Mouse (Mus musculus) C2C12 (cell line): Measurements from ENCODE around the gene Dvl2. TPM values are rescaled to one million over a fixed set of nuclear protein-coding genes. Genes with fewer than 3 reads are reported as not detected.
"Not testable (repeated sequence)": the region's sequence is repeated elsewhere in the genome, so short reads cannot be mapped to it uniquely, and the experiment has no call there.

Experiments
- H3K27me3 ChIP-seq: one replicate; pipeline ENCODE4 v1.6.1; 2011; ENCODE audit not compliant: control insufficient read depth, insufficient read depth, insufficient read length
- H3K36me3 ChIP-seq: one replicate; pipeline ENCODE4 v1.6.1; 2011; ENCODE audit not compliant: control insufficient read depth, insufficient read depth
- H3K4me3 ChIP-seq: one replicate; pipeline ENCODE4 v1.5.1; 2011; ENCODE audit warnings: mild to moderate bottlenecking, control low read depth; ENCODE audit not compliant: poor library complexity, insufficient read depth, severe bottlenecking
- H3K79me2 ChIP-seq: one replicate; pipeline ENCODE4 v1.6.1; 2011; ENCODE audit not compliant: control insufficient read depth, insufficient read depth
- H3K79me3 ChIP-seq: one replicate; pipeline ENCODE4 v1.6.1; 2011; ENCODE audit warnings: low read depth, control low read depth
- H3ac ChIP-seq: one replicate; pipeline ENCODE3; 2011; ENCODE audit warnings: low read depth; ENCODE audit not compliant: control insufficient read depth, insufficient read length
- CEBPB ChIP-seq: IDR thresholded peaks from one replicate; pipeline ENCODE4 v1.6.1; 2011; ENCODE audit warnings: low read depth, mild to moderate bottlenecking, control low read depth, moderate library complexity
- CTCF ChIP-seq: IDR thresholded peaks from one replicate; pipeline ENCODE4 v1.5.1; 2011; ENCODE audit not compliant: control insufficient read depth, insufficient read depth, insufficient read length
- FOSL1 ChIP-seq: IDR thresholded peaks from one replicate; pipeline ENCODE4 v1.8.0; 2011; ENCODE audit warnings: mild to moderate bottlenecking, low read length; ENCODE audit not compliant: poor library complexity, insufficient read depth, severe bottlenecking
- MAX ChIP-seq: IDR thresholded peaks from one replicate; pipeline ENCODE4 v1.6.1; 2011; ENCODE audit warnings: mild to moderate bottlenecking, control low read depth
- MYOD1 ChIP-seq: IDR thresholded peaks from one replicate; pipeline ENCODE4 v1.6.1; 2011; ENCODE audit warnings: low read depth; ENCODE audit not compliant: control insufficient read depth, insufficient read length
- MYOG ChIP-seq: IDR thresholded peaks from one replicate; pipeline ENCODE4 v1.6.1; 2011; ENCODE audit not compliant: control insufficient read depth, insufficient read length; ENCODE audit errors: extremely low read depth
- USF1 ChIP-seq: IDR thresholded peaks from one replicate; pipeline ENCODE4 v1.6.1; 2011; ENCODE audit warnings: low read depth, mild to moderate bottlenecking, control low read depth, moderate library complexity
- long read RNA-seq, 2 experiments: library from polyadenylated mRNA; unstranded; transcript quantifications; one replicate each; pipeline ENCODE4 v2.0.0; 2019 to 2020
- polyA plus RNA-seq: library from polyadenylated mRNA; unstranded; fragments of >200 nt; fragmentation: generic; extraction: Trizol; gene quantifications from one replicate; pipeline ENCODE4 v1.2.1, GENCODE M21; 2012; ENCODE audit warnings: missing spikeins

Dvl2 gene
- polyA plus RNA-seq: 36.4 TPM
- long read RNA-seq, experiment 1, transcript Dvl2-201 (15 exons, 2,968 nt): major isoform, 6 of 10 reads
- long read RNA-seq, experiment 1, partial matches to known transcripts: 4 of 10 reads
- long read RNA-seq, experiment 1, other reads (novel, unspliced or antisense): 0 of 10 reads
- long read RNA-seq, experiment 2, transcript Dvl2-201 (15 exons, 2,968 nt): major isoform, 48 of 55 reads
- long read RNA-seq, experiment 2, partial matches to known transcripts: 1 of 55 reads
- long read RNA-seq, experiment 2, other reads (novel, unspliced or antisense): 4 of 55 reads

GRCm38 (mm10) chr11:70000396-70000898 is at the start of gene Dvl2:
Gene Dvl2 (plus strand): TSS chr11:70000595.
- H3K4me3 ChIP-seq: peak within 1 kb of the TSS; percentile 86

GRCm38 (mm10) chr11:69950807-69951459 is 49.5 kb upstream of the Dvl2 start:
- H3K27me3 ChIP-seq: no peaks in the 10 kb centered on the region
- H3K36me3 ChIP-seq: no peaks in the 10 kb centered on the region
- peak; percentile 2 for TF ChIP-seq CTCF
- no peak for TF ChIP-seq MAX
- no peak for TF ChIP-seq MYOD1
- no peak for TF ChIP-seq MYOG
- TF ChIP-seq USF1: no peak
- TF ChIP-seq CEBPB: no peak
- H3ac ChIP-seq: peak overlapping the region; percentile 18
- no peaks in the 10 kb centered on the region for H3K79me3 ChIP-seq
- no peak overlapping the region for H3K4me3 ChIP-seq
- H3K79me2 ChIP-seq: no peaks in the 10 kb centered on the region

More at GRCm38 (mm10) chr11:70000396-70000898, at the start of gene Dvl2:
- H3K79me3 ChIP-seq: peaks cover 62% of the 10 kb centered on the region
- TF ChIP-seq CEBPB (peak; percentile 64), FOSL1 (no peak), MYOD1 (no peak), CTCF (no peak), MAX (peak; percentile 89), MYOG (no peak), USF1 (peak; percentile 99)
- H3K27me3 ChIP-seq: no peaks in the 10 kb centered on the region
- peak within 1 kb of the TSS; percentile 78 for H3ac ChIP-seq
- H3K36me3 ChIP-seq: peaks cover 33% of the 10 kb centered on the region
- H3K79me2 ChIP-seq: peaks cover 88% of the 10 kb centered on the region

- Histone ChIP-seq H3ac (no peak overlapping the region), H3K79me3 (no peaks in the 10 kb centered on the region), H3K36me3 (no peaks in the 10 kb centered on the region), H3K4me3 (no peak overlapping the region), H3K27me3 (no peaks in the 10 kb centered on the region), H3K79me2 (no peaks in the 10 kb centered on the region)
- no peak for TF ChIP-seq MYOG
- TF ChIP-seq FOSL1: no peak
- no peak for TF ChIP-seq MYOD1
- no peak for TF ChIP-seq USF1
- no peak for TF ChIP-seq CTCF
- TF ChIP-seq MAX: no peak
- TF ChIP-seq CEBPB: no peak
Measured at GRCm38 (mm10) chr11:69952274-69952673, 48.1 kb upstream of the Dvl2 start.

DNA sequence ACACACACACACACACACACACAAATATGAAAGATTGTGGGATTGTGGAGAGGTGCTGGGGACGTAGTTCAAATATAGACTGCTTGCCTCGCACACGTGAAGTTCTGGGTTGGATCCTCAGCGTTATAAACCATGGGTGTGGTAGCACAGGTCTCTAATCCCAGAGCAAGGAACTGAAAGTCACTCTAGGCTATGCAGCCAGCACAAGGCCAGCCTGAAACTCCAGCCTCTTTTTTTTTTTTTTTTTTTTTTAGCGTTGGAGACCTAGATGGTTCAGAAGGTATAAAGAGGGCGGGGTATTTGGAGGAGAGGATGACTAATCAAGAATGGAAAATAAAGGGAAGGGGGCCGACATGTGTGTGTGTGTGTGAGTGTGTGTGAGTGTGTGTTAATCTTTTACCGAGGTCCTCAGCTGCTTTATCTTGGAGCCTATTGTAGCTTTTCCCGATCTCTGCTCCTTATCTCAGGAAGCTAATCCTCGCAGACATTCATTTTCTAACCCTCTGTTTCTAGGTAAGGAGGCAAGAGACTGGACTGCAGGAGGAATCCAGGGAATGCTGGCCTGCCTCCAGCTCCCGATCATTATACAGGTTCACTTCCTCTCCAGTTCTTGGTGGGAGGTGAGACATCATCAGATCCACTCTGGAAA is 47.0 kb upstream of the Dvl2 start:
- Histone ChIP-seq H3K27me3 (no peaks in the 10 kb centered on the region), H3K4me3 (no peak overlapping the region), H3K79me3 (no peaks in the 10 kb centered on the region), H3K36me3 (no peaks in the 10 kb centered on the region), H3ac (no peak overlapping the region), H3K79me2 (no peaks in the 10 kb centered on the region)
- TF ChIP-seq MYOG (no peak), MYOD1 (no peak), CEBPB (no peak), CTCF (no peak), MAX (no peak), FOSL1 (no peak), USF1 (no peak)

DNA sequence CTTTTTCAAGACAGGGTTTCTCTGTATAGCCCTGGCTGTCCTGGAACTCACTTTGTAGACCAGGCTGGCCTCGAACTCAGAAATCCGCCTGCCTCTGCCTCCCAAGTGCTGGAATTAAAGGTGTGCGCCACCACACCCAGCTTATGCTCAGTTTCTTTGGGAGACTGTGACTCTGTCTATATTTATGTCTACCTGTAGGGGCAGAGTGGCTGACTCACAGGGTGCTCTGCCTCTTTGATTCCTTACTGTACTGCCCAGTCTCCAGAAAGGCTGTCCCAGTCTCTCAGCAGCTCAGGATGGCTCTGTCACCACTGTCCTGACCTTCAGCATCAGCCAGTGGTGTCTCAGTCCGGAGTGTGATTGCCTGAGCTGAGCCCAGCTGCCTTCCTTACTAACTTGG is 44.8 kb upstream of the Dvl2 start:
- not testable (repeated sequence) for H3K4me3 ChIP-seq, H3K36me3 ChIP-seq, H3K27me3 ChIP-seq, H3ac ChIP-seq, H3K79me2 ChIP-seq, H3K79me3 ChIP-seq

DNA sequence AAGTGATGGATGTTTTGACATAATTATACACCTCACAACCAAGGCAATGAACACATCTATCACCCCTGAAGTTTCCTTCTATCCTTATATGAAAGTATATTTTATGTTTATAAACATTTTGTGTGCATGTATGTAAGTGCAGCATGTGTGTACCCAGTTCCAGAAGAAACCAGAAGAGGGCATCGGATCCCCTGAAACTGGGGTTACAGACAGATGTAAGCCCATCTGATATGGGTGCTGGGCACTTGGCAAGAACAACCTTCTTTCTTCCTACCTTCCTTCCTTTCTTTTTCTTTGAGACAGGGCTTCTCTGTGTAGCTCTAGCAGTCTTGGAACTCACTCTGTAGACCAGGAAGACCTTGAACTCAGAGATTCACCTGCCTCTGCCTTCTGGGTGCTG is 44.2 kb upstream of the Dvl2 start:
- Histone ChIP-seq H3K79me3 (no peaks in the 10 kb centered on the region), H3K79me2 (no peaks in the 10 kb centered on the region), H3K4me3 (no peak overlapping the region), H3ac (no peak overlapping the region), H3K36me3 (no peaks in the 10 kb centered on the region), H3K27me3 (no peaks in the 10 kb centered on the region)
- no peak for TF ChIP-seq USF1
- no peak for TF ChIP-seq MAX
- TF ChIP-seq MYOG: no peak
- TF ChIP-seq CEBPB: no peak
- no peak for TF ChIP-seq MYOD1
- no peak for TF ChIP-seq CTCF
- TF ChIP-seq FOSL1: no peak
